Mouse (Mus musculus) CH12.LX (cell line): Measurements from ENCODE around the gene Zdhhc18. TPM values are rescaled to one million over a fixed set of nuclear protein-coding genes. Genes with fewer than 3 reads are reported as not detected.

Experiments used
- DNase-seq: peaks from one replicate; pipeline ENCODE4 v3.0.0-alpha.2; 2013; ENCODE audit errors: extremely low read depth
- H3K27ac ChIP-seq: 2 replicates; pipeline ENCODE4 v1.5.1; 2012; ENCODE audit warnings: low read depth, mild to moderate bottlenecking, control low read depth, moderate library complexity; ENCODE audit not compliant: insufficient read depth
- H3K27me3 ChIP-seq: replicated peaks from 2 replicates; pipeline ENCODE3; 2012; ENCODE audit warnings: inconsistent platforms
- H3K36me3 ChIP-seq, 2 experiments: replicated peaks in 1 of 2; 2 replicates each; pipeline versions ENCODE3 to v1.6.1; 2012; ENCODE audit warnings: inconsistent platforms in 1 of 2, low read length in 1 of 2, mild to moderate bottlenecking in 1 of 2, mixed read lengths in 1 of 2, moderate library complexity in 1 of 2; ENCODE audit not compliant: control insufficient read depth in 1 of 2, insufficient read depth in 1 of 2
- H3K4me1 ChIP-seq, 2 experiments: 2 replicates each; pipeline ENCODE4 v1.6.1; 2012; ENCODE audit warnings: inconsistent platforms in 1 of 2, moderate library complexity in 1 of 2; ENCODE audit not compliant: insufficient read depth in 2 of 2, control insufficient read depth in 1 of 2
- H3K4me2 ChIP-seq: 2 replicates; pipeline ENCODE4 v1.6.1; 2012; ENCODE audit warnings: low read depth, mild to moderate bottlenecking, control low read depth; ENCODE audit not compliant: poor library complexity, insufficient read depth, severe bottlenecking
- H3K4me3 ChIP-seq, 3 experiments: fragments of 150-350 bp in 1 of 3; sonication (generic) in 1 of 3; replicated peaks in 1 of 3; 2 replicates each; pipeline versions ENCODE3 to v1.5.1; 2011 to 2012; ENCODE audit warnings: low read depth in 2 of 3, low read length in 2 of 3, mild to moderate bottlenecking in 2 of 3, moderate library complexity in 2 of 3, control low read depth in 1 of 3, improper control_type of control experiment in 1 of 3, inconsistent platforms in 1 of 3, mixed read lengths in 1 of 3; ENCODE audit not compliant: poor library complexity in 1 of 3
- H3K79me2 ChIP-seq: replicated peaks from 2 replicates; pipeline ENCODE4 v1.6.1; 2012; ENCODE audit warnings: mild to moderate bottlenecking, moderate library complexity; ENCODE audit not compliant: control insufficient read depth, poor library complexity, insufficient read depth, severe bottlenecking; ENCODE audit errors: extremely low read depth
- H3K9ac ChIP-seq: 2 replicates; pipeline ENCODE4 v1.6.1; 2012; ENCODE audit warnings: low read depth, mild to moderate bottlenecking, control low read depth, moderate library complexity; ENCODE audit not compliant: insufficient read depth
- H3K9me3 ChIP-seq: replicated peaks from 2 replicates; pipeline ENCODE3; 2012; ENCODE audit warnings: low read length, inconsistent platforms, mixed read lengths
- BHLHE40 ChIP-seq: IDR thresholded peaks from 2 replicates; pipeline ENCODE4 v1.6.1; 2011; ENCODE audit warnings: mild to moderate bottlenecking, low read depth, low read length, improper control_type of control experiment
- CHD2 ChIP-seq: IDR thresholded peaks from 2 replicates; pipeline ENCODE4 v1.6.1; 2011; ENCODE audit warnings: low read length, improper control_type of control experiment
- E2F4 ChIP-seq: IDR thresholded peaks from 2 replicates; pipeline ENCODE4 v1.6.1; 2011; ENCODE audit warnings: low read depth, low read length, improper control_type of control experiment; ENCODE audit not compliant: insufficient replicate concordance
- EP300 ChIP-seq: IDR thresholded peaks from 2 replicates; pipeline ENCODE4 v1.6.1; 2011; ENCODE audit warnings: low read length, improper control_type of control experiment
- ETS1 ChIP-seq: conservative IDR thresholded peaks from 2 replicates; pipeline ENCODE4 v1.6.1; 2012; ENCODE audit warnings: low read depth, mild to moderate bottlenecking, inconsistent platforms, low read length, improper control_type of control experiment, moderate library complexity
- GABPA ChIP-seq: IDR thresholded peaks from 2 replicates; pipeline ENCODE4 v1.6.1; 2012; ENCODE audit warnings: low read depth, low read length, improper control_type of control experiment, inconsistent platforms; ENCODE audit not compliant: insufficient replicate concordance
- HCFC1 ChIP-seq: IDR thresholded peaks from 2 replicates; pipeline ENCODE4 v1.6.1; 2012; ENCODE audit warnings: low read depth, mild to moderate bottlenecking, inconsistent platforms, low read length, improper control_type of control experiment
- IRF4 ChIP-seq: IDR thresholded peaks from 2 replicates; pipeline ENCODE4 v1.6.1; 2014; ENCODE audit warnings: low read depth, mild to moderate bottlenecking, inconsistent platforms, low read length, improper control_type of control experiment
- JUN ChIP-seq: IDR thresholded peaks from 2 replicates; pipeline ENCODE4 v1.6.1; 2011; ENCODE audit warnings: low read depth, mild to moderate bottlenecking, low read length, improper control_type of control experiment, moderate library complexity; ENCODE audit not compliant: insufficient read depth
- JUND ChIP-seq: conservative IDR thresholded peaks from 2 replicates; pipeline ENCODE4 v1.6.1; 2011; ENCODE audit warnings: low read depth, low read length, improper control_type of control experiment
- KAT2A ChIP-seq: IDR thresholded peaks from 2 replicates; pipeline ENCODE4 v1.6.1; 2012; ENCODE audit warnings: low read length, improper control_type of control experiment, inconsistent platforms; ENCODE audit not compliant: insufficient replicate concordance
- MAFK ChIP-seq: IDR thresholded peaks from 2 replicates; pipeline ENCODE4 v1.6.1; 2011; ENCODE audit warnings: low read length, improper control_type of control experiment; ENCODE audit not compliant: insufficient replicate concordance
- MAZ ChIP-seq: IDR thresholded peaks from 2 replicates; pipeline ENCODE4 v1.6.1; 2012; ENCODE audit warnings: low read depth, mild to moderate bottlenecking, inconsistent platforms, low read length, improper control_type of control experiment, moderate library complexity
- MEF2A ChIP-seq: IDR thresholded peaks from 2 replicates; pipeline ENCODE4 v1.6.1; 2014; ENCODE audit warnings: low read depth, mild to moderate bottlenecking, inconsistent platforms, low read length, improper control_type of control experiment, borderline replicate concordance
- MXI1 ChIP-seq: IDR thresholded peaks from 2 replicates; pipeline ENCODE4 v1.6.1; 2011; ENCODE audit warnings: mild to moderate bottlenecking, low read depth, low read length, improper control_type of control experiment
- NELFE ChIP-seq: IDR thresholded peaks from 2 replicates; pipeline ENCODE4 v1.6.1; 2011; ENCODE audit warnings: low read depth, low read length, improper control_type of control experiment
- POLR2A ChIP-seq: IDR thresholded peaks from 2 replicates; pipeline ENCODE4 v1.6.1; 2011; ENCODE audit warnings: low read depth, mild to moderate bottlenecking, improper control_type of control experiment, low read length
- POLR2AphosphoS2 ChIP-seq: IDR thresholded peaks from 2 replicates; pipeline ENCODE4 v1.6.1; 2011; ENCODE audit warnings: low read depth, low read length, improper control_type of control experiment
- RAD21 ChIP-seq: IDR thresholded peaks from 2 replicates; pipeline ENCODE4 v1.6.1; 2011; ENCODE audit warnings: low read depth, mild to moderate bottlenecking, low read length, improper control_type of control experiment, moderate library complexity
- RCOR1 ChIP-seq: conservative IDR thresholded peaks from 2 replicates; pipeline ENCODE4 v1.6.1; 2012; ENCODE audit warnings: low read depth, mild to moderate bottlenecking, inconsistent platforms, low read length, improper control_type of control experiment
- SIN3A ChIP-seq: IDR thresholded peaks from 2 replicates; pipeline ENCODE4 v1.6.1; 2012; ENCODE audit warnings: low read length, improper control_type of control experiment, inconsistent platforms
- SMC3 ChIP-seq: IDR thresholded peaks from 2 replicates; pipeline ENCODE4 v1.6.1; 2011; ENCODE audit warnings: low read depth, low read length, improper control_type of control experiment
- TBP ChIP-seq: conservative IDR thresholded peaks from 2 replicates; pipeline ENCODE4 v1.6.1; 2011; ENCODE audit warnings: low read depth, low read length, improper control_type of control experiment
- TCF12 ChIP-seq: IDR thresholded peaks from 2 replicates; pipeline ENCODE4 v1.6.1; 2014; ENCODE audit warnings: low read depth, mild to moderate bottlenecking, inconsistent platforms, low read length, improper control_type of control experiment
- UBTF ChIP-seq: IDR thresholded peaks from 2 replicates; pipeline ENCODE4 v1.6.1; 2012; ENCODE audit warnings: low read depth, mild to moderate bottlenecking, inconsistent platforms, low read length, improper control_type of control experiment, moderate library complexity
- USF2 ChIP-seq: conservative IDR thresholded peaks from 2 replicates; pipeline ENCODE4 v1.6.1; 2011; ENCODE audit warnings: low read depth, low read length, improper control_type of control experiment
- ZC3H11A ChIP-seq: IDR thresholded peaks from 2 replicates; pipeline ENCODE4 v1.6.1; 2012; ENCODE audit warnings: low read depth, mild to moderate bottlenecking, inconsistent platforms, low read length, improper control_type of control experiment
- ZMIZ1 ChIP-seq: IDR thresholded peaks from 2 replicates; pipeline ENCODE4 v1.6.1; 2012; ENCODE audit warnings: low read depth, mild to moderate bottlenecking, inconsistent platforms, low read length, improper control_type of control experiment
- ZNF384 ChIP-seq: IDR thresholded peaks from 2 replicates; pipeline ENCODE4 v1.6.1; 2012; ENCODE audit warnings: low read depth, low read length, improper control_type of control experiment, inconsistent platforms
- dilution Hi-C: fragments of 300-500 bp; cut with MboI; formaldehyde crosslinking; loops from 2 replicates; pipeline ENCODE4 v1.14.3; 2020; ENCODE audit warnings: low sequenced_read_pairs; ENCODE audit not compliant: extremely low pct_unique_long_range_greater_than_20kb, extremely low pct_ligation_motif_present
- in situ Hi-C: fragments of 300-500 bp; cut with MboI; formaldehyde crosslinking; loops from 3 replicates; pipeline ENCODE4 v1.14.3; 2019; ENCODE audit warnings: low sequenced_read_pairs, low pct_ligation_motif_present, low pct_unique_long_range_greater_than_20kb, mixed read lengths
- polyA plus RNA-seq: library from polyadenylated mRNA; unstranded; fragments of >175 nt; gene quantifications from 2 replicates; pipeline ENCODE4 v1.2.1, GENCODE M21; 2012; ENCODE audit warnings: low read depth; ENCODE audit not compliant: insufficient read length
- total RNA-seq, 2 experiments: library from RNA; depleted of rRNA; stranded (reverse); fragments of 300-350 nt in 1 of 2; fragments of >200 nt in 1 of 2; gene quantifications; 2 replicates each; pipeline ENCODE4 v1.2.3; 2012 to 2014

Gene Zdhhc18
- total and polyA plus RNA-seq, 3 experiments = 15.9 to 31.0 (median 24.3) TPM

DNA sequence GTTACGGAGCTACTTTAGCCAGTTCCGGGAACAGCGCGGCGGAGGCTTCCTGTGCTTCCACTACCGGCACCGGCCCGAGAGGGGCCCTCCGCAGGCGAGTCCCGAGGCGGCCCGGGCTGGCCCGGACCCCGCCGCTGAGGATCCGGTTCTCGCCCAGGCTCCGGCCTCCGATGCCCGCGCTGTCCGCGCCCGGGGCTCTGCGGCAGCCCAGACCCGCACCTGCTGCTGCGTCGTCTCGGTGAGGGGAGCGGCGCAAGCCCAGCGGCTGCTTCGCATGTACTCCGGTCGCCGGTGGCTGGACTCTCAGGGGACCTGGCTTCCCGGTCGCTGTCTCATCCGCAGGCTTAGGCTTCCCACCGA lies 75.1 kb downstream of the Zdhhc18 start:
- dilution Hi-C loops = no loop called here
- Histone ChIP-seq H3K9ac (peak overlapping the region; percentile 96), H3K4me2 (no peak overlapping the region), H3K4me3 (peak overlapping the region; percentile 80 to 91 (median 82)), H3K79me2 (0 out of 2 replicates have a peak, but pooled peaks cover 3% of the 10 kb centered on the region), H3K27ac (peak overlapping the region; percentile 93)
- no peak for DNase-seq
- TF ChIP-seq UBTF = 0 out of 2 replicates have a peak, but pooled peaks have one; percentile 60
- TF ChIP-seq MXI1 = no peak
- TF ChIP-seq, all 38 proteins: peak for 1
- Histone ChIP-seq H3K36me3 (peaks cover 19 to 31% of the 10 kb centered on the region in 2 experiments), H3K9me3 (peaks cover 2% of the 10 kb centered on the region), H3K27me3 (no peaks in the 10 kb centered on the region), H3K4me1 (peaks cover 0 to 14% of the 10 kb centered on the region in 2 experiments; a peak in 3 of 4 replicates)
- in situ Hi-C loops = loop anchor here (25.0 kb wide), 1 partner anchor 512 kb away; the partner anchor contains the start of gene Cd52

DNA sequence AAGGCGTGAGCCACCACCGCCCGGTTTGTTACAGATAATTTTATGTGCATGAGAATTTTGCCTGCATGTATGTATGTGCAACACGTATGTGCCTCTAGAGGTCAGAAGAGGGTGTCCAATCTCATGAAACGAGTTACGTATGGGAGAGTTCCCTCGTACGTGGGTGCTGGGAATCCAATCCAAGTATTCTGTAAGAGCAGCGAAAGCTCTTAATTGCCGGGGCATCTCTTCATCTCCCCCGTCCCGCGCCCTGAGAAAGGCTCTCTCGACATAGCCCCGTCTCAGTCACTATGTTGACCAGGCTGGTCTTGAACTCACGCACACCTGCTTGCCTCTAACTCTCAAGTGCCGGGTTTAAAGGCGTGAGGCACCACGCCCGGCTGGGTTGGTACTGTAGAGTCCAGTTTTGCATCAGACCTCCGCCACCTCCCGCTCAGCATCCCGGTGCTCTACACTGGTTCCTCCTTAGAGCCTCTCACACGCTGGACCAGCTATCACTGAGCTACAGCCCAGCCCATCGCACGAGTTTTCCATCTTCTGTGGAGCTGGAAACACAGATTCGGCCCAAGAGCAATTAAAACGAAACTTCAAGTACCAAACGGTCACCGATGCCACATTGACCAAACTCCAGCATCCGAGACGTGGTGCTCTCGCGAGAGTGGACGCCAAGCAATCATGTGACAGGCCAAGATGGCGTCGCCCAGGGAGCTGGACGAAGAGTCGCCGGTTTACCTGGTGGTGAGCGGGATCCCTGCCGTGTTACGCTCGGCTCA lies 75.7 kb downstream of the Zdhhc18 start, which contains the start of gene Gpatch3:
Gene Gpatch3 (plus strand): TSS at position 676 of the 773 bp plus-strand sequence.
- Histone ChIP-seq H3K4me3 (peak within 1 kb of the TSS; percentile 80 to 91 (median 82)), H3K4me1 (peaks cover 0 to 18% of the 10 kb centered on the region in 2 experiments; a peak in 3 of 4 replicates), H3K36me3 (peaks cover 13 to 25% of the 10 kb centered on the region in 2 experiments), H3K9me3 (peaks cover 2% of the 10 kb centered on the region), H3K27ac (peak within 1 kb of the TSS; percentile 93), H3K27me3 (no peaks in the 10 kb centered on the region), H3K4me2 (peak within 1 kb of the TSS; percentile 55), H3K79me2 (0 out of 2 replicates have a peak, but pooled peaks cover 3% of the 10 kb centered on the region), H3K9ac (peak within 1 kb of the TSS; percentile 96)
- peak; percentile 94 for DNase-seq
- in situ Hi-C loops = no loop called here
- dilution Hi-C loops = no loop called here
- TF ChIP-seq BHLHE40 = peak; percentile 34; the same call in 1 of the 2 replicates
- TF ChIP-seq TCF12 = peak; percentile 93
- TF ChIP-seq MXI1 = peak; percentile 78; the same call in 1 of the 2 replicates
- TF ChIP-seq MEF2A = no peak; the same call in 1 of the 2 replicates
- TF ChIP-seq UBTF = no peak
- peak; percentile 89 for TF ChIP-seq HCFC1
- TF ChIP-seq POLR2A = peak; percentile 85
- TF ChIP-seq NELFE = peak; percentile 90
- TF ChIP-seq ZC3H11A = no peak
- no peak for TF ChIP-seq IRF4
- no peak for TF ChIP-seq E2F4
- no peak for TF ChIP-seq EP300
- TF ChIP-seq JUN = no peak
- TF ChIP-seq MAFK = no peak
- TF ChIP-seq RAD21 = no peak
- peak; percentile 80; the same call in 1 of the 2 replicates for TF ChIP-seq POLR2AphosphoS2
- peak; percentile 99 for TF ChIP-seq CHD2
- no peak for TF ChIP-seq RCOR1
- 0 out of 2 replicates have a peak, but pooled peaks have one; percentile 43 for TF ChIP-seq KAT2A
- peak; percentile 59 for TF ChIP-seq ZMIZ1
- TF ChIP-seq ZNF384 = no peak
- TF ChIP-seq GABPA = no peak
- peak; percentile 90 for TF ChIP-seq TBP
- peak; percentile 97 for TF ChIP-seq SIN3A
- TF ChIP-seq MAZ = 0 out of 2 replicates have a peak, but pooled peaks have one; percentile 37
- TF ChIP-seq USF2 = peak; percentile 88
- no peak for TF ChIP-seq JUND
- no peak for TF ChIP-seq SMC3
- no peak for TF ChIP-seq ETS1
